Mouse (Mus musculus) lung, embryonic 16.5 days (tissue): Measurements from ENCODE around the gene Phospho1. TPM values are rescaled to one million over a fixed set of nuclear protein-coding genes. Genes with fewer than 3 reads are reported as not detected.

Experiments used
- ATAC-seq: fragments of 200-750 bp; cut with Nextera tagmentation; 2 replicates; pipeline ENCODE4 v1.8.0; 2017; ENCODE audit warnings: low read depth, mild to moderate bottlenecking, moderate library complexity
- H3K27ac ChIP-seq: fragments of 300-500 bp; sonication (generic); 2 replicates; pipeline ENCODE4 v1.5.1; 2014; ENCODE audit warnings: mild to moderate bottlenecking, control low read depth, low read length
- H3K27me3 ChIP-seq: fragments of 300-500 bp; sonication (generic); 2 replicates; pipeline ENCODE4 v1.6.1; 2014; ENCODE audit warnings: low read depth, low read length, mixed read lengths; ENCODE audit not compliant: control insufficient read depth, insufficient read depth
- H3K36me3 ChIP-seq: fragments of 300-500 bp; sonication (generic); 2 replicates; pipeline ENCODE4 v1.6.1; 2014; ENCODE audit warnings: low read length; ENCODE audit not compliant: control insufficient read depth, insufficient read depth
- H3K4me1 ChIP-seq: fragments of 300-500 bp; sonication (generic); replicated peaks from 2 replicates; pipeline ENCODE4 v1.6.1; 2014; ENCODE audit warnings: low read length, mixed read lengths; ENCODE audit not compliant: control insufficient read depth, insufficient read depth
- H3K4me2 ChIP-seq: fragments of 300-500 bp; sonication (generic); 2 replicates; pipeline ENCODE4 v1.6.1; 2014; ENCODE audit warnings: low read depth, low read length, control low read depth
- H3K4me3 ChIP-seq: fragments of 300-500 bp; sonication (generic); 2 replicates; pipeline ENCODE4 v1.5.1; 2014; ENCODE audit warnings: mild to moderate bottlenecking, low read length, control low read depth
- H3K9ac ChIP-seq: fragments of 300-500 bp; sonication (generic); 2 replicates; pipeline ENCODE4 v1.6.1; 2014; ENCODE audit warnings: low read length, control low read depth
- H3K9me3 ChIP-seq: fragments of 300-500 bp; sonication (generic); 2 replicates; pipeline ENCODE4 v1.6.1; 2016; ENCODE audit warnings: low read length; ENCODE audit not compliant: control insufficient read depth
- WGBS: fragments of 180-500 bp; shearing (Covaris S2); extraction: QIAGEN DNeasy Blood & Tissue Kit; methylation state at CpG from one replicate; pipeline ENCODE4 v1.1.7; 2014; 5-methylcytosine and 5-hydroxymethylcytosine counted together
- polyA plus RNA-seq: library from polyadenylated mRNA; unstranded; fragments of >200 nt; fragmentation: Nextera tagmentation; extraction: Ambion mirVana; gene quantifications from 2 replicates; pipeline ENCODE4 v1.2.1, GENCODE M21; 2015

Gene Phospho1
- 0.47 and 1.7 TPM in 2 replicates for polyA plus RNA-seq

DNA sequence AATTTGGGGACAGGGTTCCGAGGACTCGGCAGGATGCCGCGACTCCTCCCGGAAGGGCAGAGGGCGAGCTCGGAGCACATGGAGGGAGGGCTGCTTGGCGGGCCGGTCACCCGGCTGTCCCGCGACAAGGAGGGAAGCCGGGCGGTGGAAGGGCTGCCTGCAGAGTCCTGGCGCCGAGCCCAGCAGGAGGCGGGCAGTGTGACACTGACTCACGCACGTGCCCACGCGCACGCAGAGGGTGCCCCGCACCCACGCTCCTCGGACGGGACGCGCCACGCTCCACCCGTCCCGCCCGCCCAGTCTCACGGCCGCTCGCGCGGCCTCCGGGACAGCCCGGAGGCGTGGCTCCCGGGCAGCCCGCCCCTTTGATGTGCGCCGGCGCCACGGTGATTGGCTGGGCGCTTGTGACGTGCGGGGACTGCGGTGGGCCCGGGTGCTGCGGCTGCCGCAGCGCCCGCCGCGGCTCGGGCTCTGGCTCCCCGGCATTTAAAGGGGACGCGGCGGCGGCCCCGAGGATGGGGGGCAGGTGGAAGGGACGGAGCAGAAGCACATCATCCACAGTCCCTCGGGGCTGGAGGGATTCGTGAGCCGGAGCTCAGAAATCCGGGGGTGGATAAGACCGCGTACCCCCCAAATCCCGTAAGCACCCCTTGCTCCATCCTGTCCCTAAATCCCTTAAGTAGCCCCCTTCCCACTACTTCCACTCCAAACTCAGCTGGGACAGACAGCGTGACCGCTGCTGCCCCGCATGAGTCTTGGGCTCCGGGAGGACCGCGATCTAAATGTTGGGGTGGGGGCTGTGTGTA is at the start of gene Phospho1:
Phospho1 (plus strand) TSS at position 429 of the 806 bp plus-strand sequence.
- 0 out of 2 replicates have a peak within 1 kb of the TSS, but pooled peaks have one; percentile 9 for H3K27ac ChIP-seq
- peak; percentile 98 for ATAC-seq
- H3K4me3 ChIP-seq = peak within 1 kb of the TSS; percentile 66
- no peaks in the 10 kb centered on the region for H3K9me3 ChIP-seq
- H3K4me2 ChIP-seq = peak within 1 kb of the TSS; percentile 99
- H3K9ac ChIP-seq = peak within 1 kb of the TSS; percentile 75
- H3K27me3 ChIP-seq = peaks cover 31% of the 10 kb centered on the region
- WGBS = under 1% methylated on average over 51 of the region's 78 CpGs
- H3K36me3 ChIP-seq = no peaks in the 10 kb centered on the region
- peaks cover 7% of the 10 kb centered on the region for H3K4me1 ChIP-seq

- Histone ChIP-seq H3K4me2 (peak overlapping the region; percentile 9; the same call in 1 of the 2 replicates), H3K27me3 (no peaks in the 10 kb centered on the region), H3K27ac (peak overlapping the region; percentile 88), H3K4me1 (peaks cover 14% of the 10 kb centered on the region; the same call in 1 of the 2 replicates), H3K9me3 (no peaks in the 10 kb centered on the region), H3K4me3 (no peak overlapping the region), H3K36me3 (no peaks in the 10 kb centered on the region), H3K9ac (no peak overlapping the region)
- WGBS = 35% methylated on average over 17 of the region's 17 CpGs
- ATAC-seq = peak; percentile 86
These were observed 46.7 kb upstream of the Phospho1 start for GRCm38 (mm10) chr11:95777323-95778297.

DNA sequence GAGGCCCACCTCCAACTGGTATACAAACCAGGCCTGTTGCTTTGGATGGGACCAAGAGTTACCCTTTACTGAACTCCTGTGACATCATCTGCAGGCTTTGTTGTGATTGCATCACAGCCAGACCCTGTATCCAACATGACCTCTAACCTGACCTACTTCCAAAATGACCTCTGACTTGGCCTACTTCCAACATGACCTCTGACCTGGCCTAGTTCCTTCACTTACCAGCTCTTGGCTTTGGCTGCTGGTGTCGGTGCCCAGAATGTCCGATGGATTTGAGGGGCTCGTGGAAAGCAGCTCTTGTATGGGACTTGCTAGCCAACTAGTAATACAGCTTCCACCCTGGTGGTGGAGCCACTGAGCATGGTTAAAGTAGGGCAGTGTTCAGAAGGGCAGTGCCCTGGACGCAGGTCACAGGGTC is 45.5 kb upstream of the Phospho1 start:
- Histone ChIP-seq H3K4me1 (peaks cover 14% of the 10 kb centered on the region; the same call in 1 of the 2 replicates), H3K27me3 (no peaks in the 10 kb centered on the region), H3K36me3 (no peaks in the 10 kb centered on the region), H3K4me3 (no peak overlapping the region), H3K4me2 (no peak overlapping the region), H3K27ac (peak overlapping the region; percentile 88), H3K9ac (no peak overlapping the region), H3K9me3 (no peaks in the 10 kb centered on the region)
- 70% methylated on average over 4 of the region's 4 CpGs for WGBS
- ATAC-seq = no peak; the same call in 1 of the 2 replicates

- Histone ChIP-seq H3K4me3 (no peak overlapping the region), H3K36me3 (no peaks in the 10 kb centered on the region), H3K9me3 (no peaks in the 10 kb centered on the region), H3K9ac (no peak overlapping the region), H3K27me3 (no peaks in the 10 kb centered on the region), H3K4me1 (peaks cover 14% of the 10 kb centered on the region; the same call in 1 of the 2 replicates), H3K27ac (peak overlapping the region; percentile 88), H3K4me2 (no peak overlapping the region)
- no peak for ATAC-seq
- WGBS = 75% methylated on average over 4 of the region's 4 CpGs
These were observed 44.9 kb upstream of the Phospho1 start for GRCm38 (mm10) chr11:95779366-95779765.

- H3K27ac ChIP-seq = no peak overlapping the region
- peaks cover 14% of the 10 kb centered on the region; the same call in 1 of the 2 replicates for H3K4me1 ChIP-seq
- WGBS = 67% methylated on average over 8 of the region's 8 CpGs
- no peak overlapping the region for H3K9ac ChIP-seq
- no peaks in the 10 kb centered on the region for H3K27me3 ChIP-seq
- ATAC-seq = peak; percentile 68
- no peaks in the 10 kb centered on the region for H3K9me3 ChIP-seq
- no peak overlapping the region for H3K4me3 ChIP-seq
- no peaks in the 10 kb centered on the region for H3K36me3 ChIP-seq
- no peak overlapping the region for H3K4me2 ChIP-seq
These were observed 43.8 kb upstream of the Phospho1 start for GRCm38 (mm10) chr11:95780480-95780879.

GRCm38 (mm10) chr11:95781557-95781956 is 42.7 kb upstream of the Phospho1 start:
- H3K27me3 ChIP-seq = no peaks in the 10 kb centered on the region
- H3K36me3 ChIP-seq = no peaks in the 10 kb centered on the region
- no peak overlapping the region for H3K27ac ChIP-seq
- no peak overlapping the region for H3K4me3 ChIP-seq
- ATAC-seq = no peak
- WGBS = 70% methylated on average over 11 of the region's 11 CpGs
- peaks cover 14% of the 10 kb centered on the region; the same call in 1 of the 2 replicates for H3K4me1 ChIP-seq
- H3K9ac ChIP-seq = no peak overlapping the region
- H3K4me2 ChIP-seq = no peak overlapping the region
- H3K9me3 ChIP-seq = no peaks in the 10 kb centered on the region

GRCm38 (mm10) chr11:95783457-95783856 is 40.8 kb upstream of the Phospho1 start:
- Histone ChIP-seq H3K4me1 (peaks cover 6% of the 10 kb centered on the region; the same call in 1 of the 2 replicates), H3K36me3 (no peaks in the 10 kb centered on the region)

GRCm38 (mm10) chr11:95783958-95784357 is 40.3 kb upstream of the Phospho1 start:
- Histone ChIP-seq H3K4me1 (peaks cover 4% of the 10 kb centered on the region; the same call in 1 of the 2 replicates), H3K27ac (no peak overlapping the region), H3K27me3 (no peaks in the 10 kb centered on the region), H3K4me3 (no peak overlapping the region), H3K4me2 (no peak overlapping the region), H3K36me3 (no peaks in the 10 kb centered on the region), H3K9me3 (no peaks in the 10 kb centered on the region), H3K9ac (no peak overlapping the region)
- no peak for ATAC-seq
- WGBS = 85% methylated on average over 9 of the region's 9 CpGs

More at GRCm38 (mm10) chr11:95783457-95783856, 40.8 kb upstream of the Phospho1 start:
- H3K4me2 ChIP-seq = no peak overlapping the region
- no peak overlapping the region for H3K4me3 ChIP-seq
- no peak overlapping the region for H3K27ac ChIP-seq
- no peaks in the 10 kb centered on the region for H3K9me3 ChIP-seq
- no peaks in the 10 kb centered on the region for H3K27me3 ChIP-seq
- WGBS = 85% methylated on average over 4 of the region's 4 CpGs
- ATAC-seq = no peak
- H3K9ac ChIP-seq = no peak overlapping the region
